Mouse (Mus musculus): Measurements from ENCODE around the gene Gfpt1.
A peak's percentile ranks its signal among the peaks of the same experiment; 100 is the strongest.
"Not testable (repeated sequence)": the region's sequence is repeated elsewhere in the genome, so short reads cannot be mapped to it uniquely, and the experiment has no call there.

Gene Gfpt1

DNA sequence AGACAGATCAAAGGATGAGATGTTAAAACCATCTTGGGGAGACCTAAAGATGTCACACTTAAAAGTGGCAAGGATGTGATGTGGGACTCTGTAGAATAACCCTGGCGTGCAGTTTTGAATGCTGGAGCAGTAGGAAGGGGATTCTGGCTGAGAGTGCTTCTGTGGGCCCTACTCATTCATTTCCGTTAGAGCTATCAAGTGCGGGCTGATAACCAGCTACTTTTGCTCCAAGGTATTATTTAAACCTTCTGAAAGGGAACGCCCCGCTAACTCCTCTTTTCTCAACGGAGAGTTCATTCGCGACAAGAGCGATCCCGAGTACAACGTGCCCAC is 676 bp upstream of the Gfpt1 start:
- no peak for DNase-seq (ENCODE audit: low read depth, low spot score)

DNA sequence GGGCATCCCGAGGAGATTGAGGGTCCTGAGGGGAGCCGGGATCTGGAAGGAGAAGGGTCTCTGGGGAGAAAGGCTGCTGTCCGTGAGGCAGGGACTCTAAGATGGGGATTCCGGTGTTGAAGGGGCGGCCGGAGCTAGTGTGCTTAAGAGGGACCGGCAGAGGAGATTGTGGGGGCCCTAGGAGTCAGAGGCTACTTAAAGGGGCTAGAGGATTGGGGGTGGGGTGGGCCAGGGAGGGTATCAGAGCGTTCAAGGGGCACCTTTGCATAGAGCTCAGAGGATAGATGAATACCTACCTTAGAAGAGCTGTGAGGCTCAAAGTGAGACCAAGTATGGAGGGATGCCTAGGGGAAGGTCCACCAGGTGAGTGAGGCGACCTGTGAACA is 478 bp downstream of the Gfpt1 start:
- DNase-seq (ENCODE audit: low read depth, low spot score): no peak

DNA sequence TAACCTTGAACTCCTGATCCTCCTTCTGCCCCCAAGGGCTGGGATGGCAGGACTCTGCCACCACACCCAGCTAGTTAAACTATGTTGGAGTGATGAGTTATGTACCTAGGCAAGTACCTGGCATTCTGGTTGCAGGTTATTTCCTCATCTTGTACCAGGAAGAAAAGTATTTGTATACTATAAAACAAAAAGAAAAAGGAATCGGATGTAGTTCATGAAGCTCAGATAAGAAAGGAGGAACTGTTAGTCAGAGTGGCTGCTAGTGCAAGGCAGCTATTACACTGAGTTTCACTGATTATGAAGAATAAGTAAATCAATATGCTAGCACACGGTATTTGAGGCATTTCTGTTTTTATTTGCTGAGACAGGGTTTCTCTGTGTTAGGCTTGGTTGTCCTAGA is 2.2 kb downstream of the Gfpt1 start:
- no peak for DNase-seq (ENCODE audit: low read depth, low spot score)

DNA sequence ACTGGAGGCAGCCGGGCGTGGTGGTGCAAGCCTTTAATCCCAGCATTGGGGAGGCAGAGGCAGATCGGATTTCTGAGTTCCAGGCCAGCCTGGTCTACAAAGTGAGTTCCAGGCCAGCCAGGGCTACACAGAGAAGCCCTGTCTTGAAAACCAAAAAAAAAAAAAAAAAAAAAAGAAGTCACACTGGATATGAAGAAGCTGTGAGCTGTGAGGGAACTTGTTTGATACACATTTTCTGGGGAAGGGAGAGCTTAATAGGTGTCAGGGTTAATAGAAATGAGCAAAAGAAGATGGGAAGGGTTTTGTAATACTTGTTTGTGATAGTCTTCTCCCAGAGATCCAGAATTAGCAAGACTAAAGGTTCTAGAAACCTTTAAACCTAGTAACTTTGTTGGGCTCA is 2.9 kb downstream of the Gfpt1 start:
- no peak for DNase-seq (ENCODE audit: low read depth, low spot score)

DNA sequence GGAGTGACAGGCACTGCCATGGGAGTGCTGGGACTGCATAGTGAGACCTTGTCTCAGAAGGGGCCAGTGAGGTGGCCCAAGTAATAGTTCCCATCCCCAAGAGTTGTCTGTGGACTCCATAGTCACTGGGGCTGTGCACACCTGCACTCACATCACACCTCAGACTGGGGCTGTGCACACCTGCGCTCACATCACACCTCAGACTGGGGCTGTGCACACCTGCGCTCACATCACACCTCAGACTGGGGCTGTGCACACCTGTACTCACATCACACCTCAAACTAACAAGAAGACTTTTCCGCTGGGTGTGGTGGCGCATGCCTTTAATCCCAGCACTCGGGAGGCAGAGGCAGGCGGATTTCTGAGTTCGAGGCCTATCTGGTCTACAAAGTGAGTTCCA is 6.1 kb downstream of the Gfpt1 start:
- DNase-seq (ENCODE audit: low read depth, low spot score): not testable (repeated sequence)

DNA sequence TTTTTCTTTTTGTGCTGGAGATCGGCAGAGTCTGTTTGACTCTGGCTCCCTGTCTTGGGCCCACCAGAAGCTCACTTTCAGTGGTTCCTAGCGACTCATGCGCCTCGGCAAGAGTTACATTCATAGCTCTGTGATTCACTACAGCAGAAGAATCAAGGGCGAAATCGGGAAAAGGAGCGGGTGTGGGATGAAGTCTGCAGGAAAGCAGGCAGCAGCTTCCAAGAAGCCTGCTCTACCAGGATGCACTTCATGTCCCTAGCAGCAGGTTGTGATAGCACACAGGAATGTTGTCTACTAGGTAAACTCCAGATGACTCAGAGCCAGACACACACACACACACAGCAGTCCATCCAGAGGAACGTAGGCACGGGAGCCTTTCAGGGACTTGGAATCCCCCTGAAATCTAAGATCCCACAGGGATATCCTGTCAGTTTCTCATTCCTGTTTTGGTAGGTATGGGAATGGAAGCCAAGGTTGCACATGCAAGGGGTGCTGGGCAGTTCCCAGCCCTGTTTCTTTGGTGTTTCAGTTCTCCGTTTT is 9.3 kb downstream of the Gfpt1 start:
- no peak for DNase-seq (ENCODE audit: low read depth, low spot score)

DNA sequence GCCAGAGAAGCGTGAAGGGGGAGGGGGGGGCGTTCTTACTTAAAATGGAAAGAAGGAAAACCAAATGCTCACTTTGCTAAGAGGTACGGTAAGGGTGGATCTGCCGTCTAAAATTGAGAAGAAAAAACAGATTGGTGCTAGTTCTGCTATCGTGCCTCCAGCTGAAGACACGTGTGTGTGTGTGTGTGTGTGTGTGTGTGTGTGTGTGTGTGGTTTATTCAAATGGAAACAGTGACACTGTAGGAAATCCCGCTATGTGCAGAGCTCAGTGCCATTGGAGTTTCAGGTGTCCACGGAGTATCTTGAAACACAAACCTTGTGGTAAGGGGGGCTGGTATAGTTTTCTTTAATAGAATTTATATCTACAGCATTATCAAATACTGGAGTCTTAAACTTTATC is 11.5 kb downstream of the Gfpt1 start:
- DNase-seq (ENCODE audit: low read depth, low spot score): no peak

DNA sequence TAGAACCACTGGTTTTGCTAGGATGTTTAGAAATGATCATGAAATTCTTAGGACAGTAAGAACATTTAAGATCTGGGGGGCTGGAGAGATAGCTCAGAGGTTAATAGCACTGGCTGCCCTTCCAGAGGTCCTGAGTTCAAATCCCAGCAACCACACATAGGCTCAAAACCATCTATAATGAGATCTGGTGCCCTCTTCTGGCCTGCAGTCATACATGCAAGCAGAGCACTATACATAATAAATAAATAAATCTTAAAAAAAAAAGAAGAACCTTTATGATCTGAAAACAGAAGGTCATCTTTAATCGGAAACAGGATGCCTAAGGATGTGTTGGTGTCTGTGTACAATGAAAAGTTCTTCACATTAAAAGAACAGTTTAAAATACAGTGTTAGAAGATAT is 17.1 kb downstream of the Gfpt1 start:
- peak; percentile 26 for DNase-seq (ENCODE audit: low read depth, low spot score)

DNA sequence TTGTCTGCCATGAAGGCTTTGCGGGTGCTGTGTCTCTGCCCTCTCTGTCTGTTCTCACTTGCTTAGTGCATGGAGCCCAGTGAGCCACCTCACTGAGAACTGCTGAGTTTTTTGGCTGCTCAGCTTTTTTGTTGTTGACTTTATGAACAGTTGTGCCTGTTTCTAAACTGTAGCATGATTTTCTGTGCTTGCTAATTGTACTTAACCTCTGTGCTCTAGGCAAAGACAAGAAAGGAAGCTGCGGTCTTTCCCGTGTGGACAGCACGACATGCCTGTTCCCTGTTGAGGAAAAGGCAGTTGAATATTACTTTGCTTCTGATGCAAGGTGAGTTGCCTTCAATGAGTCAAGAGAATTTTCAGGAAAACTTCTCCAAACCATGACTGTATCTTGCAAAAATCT is 20.9 kb downstream of the Gfpt1 start:
- no peak for DNase-seq (ENCODE audit: low read depth, low spot score)

DNA sequence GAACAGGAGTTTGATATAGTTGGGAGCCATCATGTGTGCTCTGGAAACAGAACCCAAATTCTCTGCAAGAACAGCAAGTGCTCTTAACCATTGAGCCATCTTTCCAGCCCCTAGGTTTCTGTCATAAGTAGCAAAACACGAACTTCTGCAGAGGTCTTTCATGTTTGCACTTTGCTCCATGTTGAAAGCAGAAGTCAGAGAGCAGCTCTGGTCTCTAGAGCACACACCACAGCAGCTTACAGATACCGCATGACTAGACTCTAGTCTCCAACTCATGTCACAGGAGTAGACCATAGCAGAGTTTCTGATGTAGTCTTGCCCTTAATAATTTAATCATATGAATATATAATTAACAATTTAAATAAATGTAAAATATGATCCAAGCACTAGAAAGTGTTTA is 25.6 kb downstream of the Gfpt1 start:
- DNase-seq (ENCODE audit: low read depth, low spot score): no peak

DNA sequence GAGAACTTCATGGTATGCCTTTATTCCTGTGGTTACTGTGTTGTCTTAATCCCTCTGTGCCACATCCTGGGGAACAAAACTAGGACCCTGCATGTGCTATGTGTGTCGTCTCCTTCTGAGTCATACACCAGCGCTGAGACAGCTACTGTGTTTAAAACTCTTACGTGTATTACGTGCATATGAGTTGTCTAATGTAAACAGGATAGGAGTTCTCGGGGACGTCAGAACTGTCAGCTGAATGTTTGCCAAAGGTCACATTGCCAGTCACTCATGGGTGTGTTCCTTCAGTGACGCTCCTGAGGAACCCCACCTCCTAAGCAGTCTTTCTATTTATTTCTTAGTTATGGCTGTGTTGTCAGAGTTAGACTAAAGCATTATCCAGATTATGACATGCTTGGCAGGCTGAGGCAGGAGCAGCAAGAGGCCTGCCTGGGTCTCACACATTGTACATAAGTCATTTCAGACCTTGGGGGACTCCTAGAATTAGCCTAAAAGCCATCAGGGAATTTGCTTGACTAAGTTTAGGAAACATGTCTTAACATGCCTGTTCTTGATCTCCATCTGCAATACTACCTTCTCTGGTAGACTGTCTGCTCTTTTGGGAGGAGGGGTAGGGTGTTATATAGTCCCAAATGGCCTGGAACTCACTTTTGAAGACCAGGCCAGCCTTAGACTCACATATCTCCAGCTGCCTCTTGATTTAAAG is 26.7 kb downstream of the Gfpt1 start:
- peak; percentile 71 for DNase-seq (ENCODE audit: low read depth, low spot score)

DNA sequence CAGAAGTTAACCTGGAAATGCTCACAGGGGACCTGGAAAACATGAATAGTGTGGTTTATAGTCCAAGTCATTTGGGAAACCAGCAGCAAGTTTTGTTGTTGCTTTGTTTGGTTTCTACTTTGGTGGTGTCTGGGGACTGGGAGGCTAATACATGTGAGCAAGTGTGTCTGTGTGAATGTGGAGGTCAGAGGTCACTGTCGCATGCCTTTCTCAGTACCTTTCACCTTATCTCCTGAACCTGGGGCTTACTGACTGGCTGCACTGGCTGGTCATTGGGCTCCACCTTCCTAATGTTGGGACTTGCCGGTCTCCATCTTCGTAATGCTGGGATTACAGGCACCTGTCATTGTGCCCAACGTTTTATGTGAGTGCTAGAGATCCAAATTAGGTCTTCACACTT is 28.0 kb downstream of the Gfpt1 start:
- DNase-seq (ENCODE audit: low read depth, low spot score): no peak

DNA sequence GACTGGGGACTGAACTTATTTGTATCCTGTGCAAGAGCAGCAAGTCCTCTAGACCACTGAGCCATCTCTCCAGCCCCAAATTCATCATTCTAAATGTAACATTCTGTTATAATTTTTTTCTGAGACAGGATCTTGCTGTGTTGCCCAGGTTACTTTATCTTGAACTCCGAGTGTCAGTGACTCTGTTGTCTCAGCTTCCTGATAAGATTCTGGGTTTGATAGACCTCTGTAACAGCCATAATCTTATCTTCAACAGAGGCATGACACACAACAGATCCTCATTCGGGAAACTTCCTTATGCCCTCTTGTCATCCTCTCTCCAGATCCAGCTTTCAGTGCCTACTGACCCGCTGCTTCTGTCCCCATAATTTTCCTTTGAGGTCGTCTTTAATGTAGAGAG is 30.1 kb downstream of the Gfpt1 start:
- no peak for DNase-seq (ENCODE audit: low read depth, low spot score)

DNA sequence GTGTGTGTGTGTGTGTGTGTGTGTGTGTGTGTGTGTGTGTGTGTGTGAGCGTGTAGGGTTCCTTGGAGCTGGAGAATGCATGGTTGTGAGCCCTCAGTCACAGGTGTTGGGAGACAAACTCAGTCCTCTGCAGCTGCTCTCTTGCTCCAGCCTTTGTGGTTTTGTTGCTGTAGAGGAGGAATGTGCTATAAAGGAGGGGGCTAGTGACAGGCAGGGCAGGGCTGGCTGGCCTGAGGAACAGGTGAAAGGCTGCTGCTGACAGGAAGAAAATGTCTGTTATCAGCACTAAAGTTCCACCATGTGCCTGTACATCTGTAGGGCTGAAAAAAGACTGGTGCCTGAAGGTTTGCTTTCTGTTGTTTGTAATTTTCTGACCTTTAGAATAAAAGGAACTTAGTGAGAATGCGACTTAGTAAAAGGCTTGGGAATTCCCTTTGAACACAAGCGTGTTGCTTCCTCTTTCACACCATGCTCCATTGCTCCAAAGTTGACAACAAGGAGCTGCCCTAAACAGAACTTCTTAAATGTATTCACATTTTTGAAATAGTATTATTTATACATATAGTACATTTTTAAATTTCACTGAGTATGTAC is 32.5 kb downstream of the Gfpt1 start:
- DNase-seq (ENCODE audit: low read depth, low spot score): peak; percentile 42

DNA sequence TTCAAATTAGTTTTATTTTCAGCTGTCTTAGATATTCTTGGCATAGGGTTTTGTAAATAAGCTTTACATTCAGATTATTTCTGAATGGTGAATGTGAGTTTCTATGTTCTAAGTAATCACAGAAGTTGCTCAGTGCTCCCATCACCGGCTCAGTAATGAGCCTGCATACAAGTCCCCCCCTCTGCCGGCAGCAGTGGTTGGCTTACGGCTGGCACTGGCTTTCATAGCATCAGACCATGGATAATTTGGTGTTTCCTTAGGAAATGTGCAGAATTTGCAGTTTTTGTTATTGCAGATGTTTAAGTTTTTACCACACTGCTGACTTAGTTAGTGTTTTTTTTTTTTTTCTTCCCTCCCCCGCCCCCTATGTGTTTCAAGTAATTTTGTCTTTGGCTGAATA is 36.8 kb downstream of the Gfpt1 start:
- no peak for DNase-seq (ENCODE audit: low read depth, low spot score)

DNA sequence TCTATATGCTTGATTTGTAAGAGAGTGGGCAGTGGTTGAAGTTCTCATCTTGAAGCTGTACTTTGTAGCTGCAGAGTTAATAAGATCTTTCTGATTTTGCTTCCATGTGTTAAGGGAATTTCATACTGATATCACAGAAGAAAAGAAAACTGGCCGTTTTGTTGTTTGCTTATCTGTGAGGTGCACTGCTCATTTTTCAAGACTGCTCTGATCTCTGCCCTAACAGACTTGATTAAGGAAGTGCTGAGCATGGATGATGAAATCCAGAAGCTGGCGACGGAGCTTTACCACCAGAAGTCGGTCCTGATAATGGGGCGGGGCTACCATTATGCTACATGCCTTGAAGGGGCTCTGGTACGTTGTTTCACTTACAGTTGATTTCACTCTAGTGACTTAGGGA is 42.4 kb downstream of the Gfpt1 start:
- DNase-seq (ENCODE audit: low read depth, low spot score): no peak

DNA sequence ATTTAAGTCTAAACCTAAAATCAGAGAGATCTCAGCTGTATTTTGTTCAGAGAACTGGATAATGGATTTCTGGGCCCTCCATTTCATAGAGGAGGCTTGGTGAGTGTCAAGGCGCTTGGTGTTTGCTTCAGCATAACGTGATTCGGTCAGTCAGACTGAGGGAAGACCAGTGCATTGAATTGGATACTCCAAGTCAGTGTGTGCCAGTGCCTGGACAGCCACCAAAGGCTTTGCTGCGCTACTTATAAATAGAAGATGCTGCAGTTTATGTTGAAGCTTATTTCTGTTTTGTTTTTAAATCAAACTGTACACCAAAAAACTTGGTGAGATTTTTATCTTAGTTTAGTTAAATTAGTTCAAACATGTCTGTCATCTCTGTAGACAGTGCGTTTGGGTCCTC is 45.7 kb downstream of the Gfpt1 start:
- no peak for DNase-seq (ENCODE audit: low read depth, low spot score)

DNA sequence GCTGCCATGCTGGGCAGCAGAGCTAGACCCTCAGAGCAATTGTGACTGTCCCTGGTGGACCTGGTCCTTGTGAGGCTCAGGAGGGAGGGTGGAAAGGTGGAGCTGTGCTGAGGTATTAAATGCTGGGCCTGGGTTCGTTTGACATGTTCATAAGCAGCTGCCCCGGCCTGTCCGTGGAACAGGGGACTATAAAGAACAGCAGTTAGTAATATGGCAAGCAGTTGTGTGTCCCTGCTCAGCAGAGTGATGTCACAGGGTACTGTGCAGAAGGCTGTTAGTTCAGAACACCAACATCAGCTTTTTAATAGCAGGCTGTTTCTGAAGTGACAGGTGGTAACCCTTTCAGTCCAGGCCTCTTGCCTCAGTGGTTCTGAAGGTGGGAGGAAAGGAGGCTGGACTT is 48.2 kb downstream of the Gfpt1 start:
- DNase-seq (ENCODE audit: low read depth, low spot score): no peak

DNA sequence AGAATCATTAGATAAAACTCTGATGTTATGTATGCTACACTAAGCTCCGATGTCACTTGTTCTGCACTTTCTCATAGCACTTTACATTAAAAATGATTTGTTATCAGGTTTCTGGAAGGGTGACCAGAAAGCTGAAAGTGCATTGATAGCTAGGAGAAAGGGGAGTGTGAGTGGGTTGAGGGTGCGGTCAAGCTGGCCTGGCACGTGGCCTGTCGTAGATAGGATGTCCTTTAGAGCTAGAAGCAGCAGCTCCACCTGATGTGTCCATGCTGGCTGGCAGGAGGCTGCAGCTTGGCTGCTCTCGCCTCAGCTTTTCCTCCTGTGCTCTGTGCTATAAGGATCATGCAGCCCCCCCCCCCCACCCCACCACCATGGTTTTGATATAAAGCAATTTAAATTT is 49.8 kb downstream of the Gfpt1 start:
- DNase-seq (ENCODE audit: low read depth, low spot score): no peak

DNA sequence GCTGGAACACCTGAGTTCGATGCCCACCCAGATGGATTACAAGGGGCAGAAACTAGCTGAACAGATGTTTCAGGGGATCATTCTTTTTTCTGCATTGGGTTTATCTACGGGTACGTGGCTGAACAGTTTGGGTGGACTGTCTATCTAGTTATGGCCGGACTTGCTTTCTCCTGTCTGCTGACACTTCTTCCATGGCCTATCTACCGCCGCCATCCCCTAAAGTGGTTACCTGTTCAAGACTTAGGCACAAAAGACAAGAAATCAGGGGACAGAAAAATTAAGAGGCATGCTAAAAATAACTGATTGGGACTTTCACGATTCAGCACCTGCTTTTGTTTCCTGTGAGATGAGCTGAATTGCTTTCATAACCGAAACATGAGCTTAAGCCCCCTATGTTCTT is 51.0 kb downstream of the Gfpt1 start:
- not testable (repeated sequence) for DNase-seq (ENCODE audit: low read depth, low spot score)

DNA sequence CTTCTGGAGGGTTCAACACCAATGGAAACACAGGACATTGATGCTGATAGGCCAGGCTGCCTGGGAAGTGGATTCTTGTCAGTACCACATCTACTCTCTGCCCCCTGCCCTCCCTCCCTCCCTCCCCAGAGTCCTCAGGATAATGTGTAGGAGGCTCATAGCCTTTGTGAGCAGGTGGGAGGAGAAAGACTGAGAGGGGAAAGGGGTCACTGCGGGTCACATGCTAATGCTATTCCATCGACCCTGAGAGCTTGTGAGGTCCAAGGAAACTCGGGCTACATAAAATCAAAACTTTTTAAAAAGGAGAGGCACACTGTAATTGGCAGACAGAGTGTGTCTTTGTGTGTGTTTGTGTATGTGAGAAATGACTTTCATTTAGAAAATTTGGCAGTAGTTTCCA is 56.6 kb downstream of the Gfpt1 start:
- no peak for DNase-seq (ENCODE audit: low read depth, low spot score)

DNA sequence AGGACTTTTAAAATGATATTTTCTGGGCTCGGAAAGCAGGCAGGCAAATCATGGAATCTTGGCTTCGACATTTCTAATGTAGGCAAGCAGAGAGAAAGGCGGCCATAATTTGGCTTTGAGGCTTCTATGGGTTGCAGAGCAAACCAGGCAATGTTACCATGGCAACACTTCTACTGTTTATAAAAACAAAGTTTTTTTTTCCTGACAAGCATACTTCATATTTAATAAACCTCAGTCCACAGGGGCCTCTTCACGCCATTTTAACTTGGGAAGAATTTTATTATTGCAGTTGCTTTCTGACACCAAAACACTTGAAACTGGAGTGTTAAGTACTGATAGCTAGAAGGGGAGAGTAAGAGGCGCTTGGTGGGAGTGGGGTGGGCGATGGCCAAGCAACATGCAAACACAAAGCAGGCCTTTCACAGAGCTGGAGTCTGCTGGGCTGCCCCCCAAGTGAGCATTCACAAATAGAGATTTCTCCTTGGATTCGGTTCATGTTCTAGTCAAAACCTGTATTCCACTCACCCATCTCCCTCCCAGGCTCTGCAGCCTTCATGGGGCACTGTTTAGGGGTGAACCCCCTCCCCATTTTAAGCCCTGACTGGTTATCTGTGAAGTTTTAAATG is 57.1 kb downstream of the Gfpt1 start:
- peak; percentile 20 for DNase-seq (ENCODE audit: low read depth, low spot score)

DNA sequence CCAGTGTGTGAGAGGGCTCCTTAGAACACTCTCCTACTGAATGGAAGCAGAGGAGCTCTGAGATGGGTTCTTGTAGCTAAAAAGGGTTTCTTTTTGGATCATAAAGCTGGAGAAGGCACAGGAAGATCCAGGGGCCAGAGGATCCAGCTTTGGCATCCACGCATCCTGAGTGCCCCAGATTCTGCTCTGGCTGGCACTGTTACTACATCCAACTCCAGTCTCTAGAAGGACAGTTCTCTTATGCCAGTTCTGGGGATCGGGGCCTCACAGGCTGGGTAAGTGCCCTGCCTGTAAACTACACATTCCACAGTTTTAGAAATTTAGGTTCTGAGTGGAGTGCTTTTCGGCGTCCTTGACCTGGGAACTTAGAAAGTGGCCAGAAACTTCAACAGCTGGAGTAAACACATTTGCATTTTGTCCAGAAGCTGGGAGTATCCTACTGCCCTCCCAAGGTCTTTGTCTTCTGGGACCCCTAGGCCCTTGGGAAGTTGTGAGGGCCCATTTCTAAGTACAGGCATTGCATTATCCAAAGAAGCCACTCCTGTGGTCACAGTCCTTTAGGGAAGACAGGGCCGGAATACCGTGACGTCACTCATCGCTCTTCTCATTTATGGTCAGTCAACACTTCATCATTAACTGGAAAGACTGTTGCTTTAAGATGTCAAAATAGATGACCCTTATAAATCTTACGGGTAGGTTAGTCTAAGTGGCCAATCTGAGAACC is 57.8 kb downstream of the Gfpt1 start:
- no peak for DNase-seq (ENCODE audit: low read depth, low spot score)
